Mouse (Mus musculus) liver, embryonic 14.5 days (tissue): ENCODE results near the gene Nacc1.

Experiments
- CTCF ChIP-seq: IDR thresholded peaks from 2 replicates; pipeline ENCODE4 v1.5.1; 2016; ENCODE audit warnings: antibody characterized with exemption, low read depth, control low read depth
- EP300 ChIP-seq: IDR thresholded peaks from 2 replicates; pipeline ENCODE4 v1.6.1; 2016; ENCODE audit warnings: antibody characterized with exemption, low read depth

DNA sequence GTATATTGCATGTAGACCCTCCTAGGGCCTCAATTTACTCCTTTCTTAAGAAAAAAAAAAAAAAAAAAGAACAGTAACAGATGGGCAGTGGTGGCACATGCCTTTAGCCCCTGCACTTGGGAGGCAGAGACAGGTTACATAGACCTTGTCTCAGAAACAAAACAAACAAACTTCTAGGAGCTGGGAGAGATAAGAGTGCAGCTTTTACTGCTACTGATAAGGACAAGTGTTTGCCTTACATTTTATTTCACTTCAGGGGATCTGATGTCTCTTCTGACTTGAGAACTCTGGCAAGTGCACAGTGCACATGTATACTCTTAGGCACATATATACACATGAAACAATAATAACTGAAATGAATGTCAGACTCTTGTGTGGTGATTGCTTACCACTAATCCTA lies 30.5 kb downstream of the Nacc1 start:
- no peak for TF ChIP-seq EP300
- TF ChIP-seq CTCF = no peak
